Mouse (Mus musculus) cerebellum, adult 2 months (tissue): ENCODE data around the gene Sytl3. TPM values are rescaled to one million over a fixed set of nuclear protein-coding genes. Genes with fewer than 3 reads are reported as not detected.

Experiments
- DNase-seq, 2 experiments: peaks; one replicate each; pipeline ENCODE4 v3.0.0; 2021
- H3K27ac ChIP-seq: fragments of 200-500 bp; 2 replicates; pipeline ENCODE4 v1.5.1; 2012; ENCODE audit warnings: low read length, control low read depth, inconsistent platforms; ENCODE audit not compliant: insufficient read depth
- H3K27me3 ChIP-seq: fragments of 200-500 bp; 2 replicates; pipeline ENCODE4 v1.6.1; 2012; ENCODE audit warnings: inconsistent platforms, mild to moderate bottlenecking, low read length, moderate library complexity; ENCODE audit not compliant: control insufficient read depth, insufficient read depth
- H3K4me1 ChIP-seq: fragments of 200-500 bp; 2 replicates; pipeline ENCODE4 v1.6.1; 2011; ENCODE audit warnings: low read length; ENCODE audit not compliant: control insufficient read depth, insufficient read depth
- H3K4me3 ChIP-seq: fragments of 200-500 bp; replicated peaks from 2 replicates; pipeline ENCODE3; 2011; ENCODE audit warnings: mild to moderate bottlenecking, low read depth, low read length, control low read depth; ENCODE audit not compliant: insufficient read depth
- CTCF ChIP-seq: fragments of 200-500 bp; IDR thresholded peaks from 2 replicates; pipeline ENCODE4 v1.5.1; 2011; ENCODE audit warnings: low read depth, mild to moderate bottlenecking, control low read depth, low read length, moderate library complexity, borderline replicate concordance; ENCODE audit not compliant: insufficient read depth
- POLR2A ChIP-seq: fragments of 200-500 bp; IDR thresholded peaks from 2 replicates; pipeline ENCODE4 v1.6.1; 2011; ENCODE audit warnings: low read length, control low read depth, borderline replicate concordance; ENCODE audit not compliant: insufficient read depth
- WGBS: fragments of 180-500 bp; shearing (Covaris S2); methylation state at CpG from one replicate; pipeline ENCODE4 v1.1.7; 2018; 5-methylcytosine and 5-hydroxymethylcytosine counted together
- polyA plus RNA-seq: library from polyadenylated mRNA; depleted of rRNA; stranded (reverse); fragments of >200 nt; gene quantifications from 2 replicates; pipeline ENCODE4 v1.2.3, GENCODE M21; 2012

Gene Sytl3
- polyA plus RNA-seq, 1 experiment, result 0.21 TPM

DNA sequence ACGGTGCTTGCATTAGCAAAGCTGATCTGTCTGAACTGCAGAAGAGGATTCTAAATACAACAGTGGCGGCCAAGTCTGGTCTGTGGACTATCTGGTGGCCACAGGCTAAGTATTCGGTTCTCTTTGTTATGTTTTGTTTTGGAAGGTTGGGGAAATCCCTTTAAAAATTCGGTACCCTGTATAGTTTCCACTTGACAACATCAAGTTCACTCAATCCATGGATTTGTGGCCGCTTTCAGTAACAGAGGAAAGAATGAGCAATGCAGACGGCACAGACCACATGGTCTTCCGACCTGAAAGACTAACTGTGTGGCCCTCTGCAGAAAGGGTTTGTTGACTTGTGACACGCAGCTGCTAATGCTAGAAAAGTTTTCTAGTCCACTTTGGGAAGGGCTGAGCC, 100.0 kb downstream of the Sytl3 start:
- WGBS, result 88% methylated on average over 8 of the region's 8 CpGs
- no peak for DNase-seq
- no peak for TF ChIP-seq CTCF
- no peak for TF ChIP-seq POLR2A
- Histone ChIP-seq H3K27ac (no peak overlapping the region), H3K27me3 (no peaks in the 10 kb centered on the region), H3K4me1 (no peaks in the 10 kb centered on the region), H3K4me3 (no peak overlapping the region)

DNA sequence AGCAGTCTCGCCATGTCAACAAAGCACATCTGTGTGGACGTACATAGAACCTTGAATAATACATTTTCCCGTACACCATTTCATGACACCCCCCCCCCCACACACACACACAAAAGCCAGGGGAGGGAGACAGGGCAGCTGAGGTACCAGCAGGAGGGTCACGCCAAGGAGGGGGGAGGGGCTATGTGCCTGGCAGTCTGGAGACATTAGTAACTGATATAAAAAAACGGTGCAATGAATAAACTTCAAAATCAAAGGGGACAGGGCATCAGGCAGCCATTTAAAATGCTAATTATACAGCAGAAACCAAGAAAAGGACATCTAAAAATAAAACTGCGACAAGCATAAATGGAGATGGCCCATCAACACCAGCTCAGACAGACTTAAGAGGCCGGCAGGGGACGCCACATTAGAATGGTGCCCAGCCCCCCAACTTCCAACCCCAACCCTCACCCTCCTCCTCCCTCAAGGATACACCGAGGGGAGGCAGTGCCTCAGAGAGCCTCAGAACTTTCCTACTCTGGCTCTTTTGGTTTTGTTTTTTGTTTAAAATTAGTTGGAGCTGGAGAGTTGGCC, 100.9 kb downstream of the Sytl3 start:
- TF ChIP-seq CTCF, result no peak
- no peak for TF ChIP-seq POLR2A
- Histone ChIP-seq H3K4me3 (no peak overlapping the region), H3K4me1 (no peaks in the 10 kb centered on the region), H3K27ac (no peak overlapping the region), H3K27me3 (no peaks in the 10 kb centered on the region)
- 45% methylated on average over 9 of the region's 9 CpGs for WGBS
- no peak for DNase-seq

- TF ChIP-seq POLR2A, result no peak
- no peak for TF ChIP-seq CTCF
- DNase-seq, result no peak
- H3K27ac ChIP-seq, result no peak overlapping the region
- 61% methylated on average over 7 of the region's 7 CpGs for WGBS
- no peaks in the 10 kb centered on the region for H3K27me3 ChIP-seq
- no peaks in the 10 kb centered on the region for H3K4me1 ChIP-seq
- no peak overlapping the region for H3K4me3 ChIP-seq
Observed at GRCm38 (mm10) chr17:6763513-6764226, 104.8 kb downstream of the Sytl3 start.

GRCm38 (mm10) chr17:6764227-6764593, 105.3 kb downstream of the Sytl3 start:
- no peak overlapping the region for H3K27ac ChIP-seq
- no peaks in the 10 kb centered on the region for H3K27me3 ChIP-seq
- H3K4me1 ChIP-seq, result no peaks in the 10 kb centered on the region
- no peak for TF ChIP-seq POLR2A
- TF ChIP-seq CTCF, result no peak
- H3K4me3 ChIP-seq, result no peak overlapping the region
- WGBS, result 87% methylated on average over 7 of the region's 7 CpGs
- DNase-seq, result no peak

GRCm38 (mm10) chr17:6764730-6765129, 105.8 kb downstream of the Sytl3 start:
- H3K27me3 ChIP-seq, result no peaks in the 10 kb centered on the region
- DNase-seq, result no peak
- no peak overlapping the region for H3K27ac ChIP-seq
- TF ChIP-seq CTCF, result no peak
- no peak for TF ChIP-seq POLR2A
- peaks cover 4% of the 10 kb centered on the region; the same call in 1 of the 2 replicates for H3K4me1 ChIP-seq
- 86% methylated on average over 4 of the region's 4 CpGs for WGBS
- H3K4me3 ChIP-seq, result no peak overlapping the region

- Histone ChIP-seq H3K4me1 (peaks cover 4% of the 10 kb centered on the region; the same call in 1 of the 2 replicates), H3K27me3 (no peaks in the 10 kb centered on the region), H3K4me3 (no peak overlapping the region), H3K27ac (no peak overlapping the region)
- no peak for TF ChIP-seq POLR2A
- TF ChIP-seq CTCF, result no peak
- 78% methylated on average over 2 of the region's 2 CpGs for WGBS
- DNase-seq, result no peak
Observed at GRCm38 (mm10) chr17:6765886-6766285, 107.0 kb downstream of the Sytl3 start.

GRCm38 (mm10) chr17:6766823-6767222, 107.9 kb downstream of the Sytl3 start:
- Histone ChIP-seq H3K27me3 (no peaks in the 10 kb centered on the region), H3K4me1 (peaks cover 4% of the 10 kb centered on the region; the same call in 1 of the 2 replicates), H3K27ac (no peak overlapping the region), H3K4me3 (no peak overlapping the region)
- WGBS, result 94% methylated on average over 4 of the region's 4 CpGs
- TF ChIP-seq POLR2A (no peak), CTCF (no peak)
- no peak for DNase-seq

DNA sequence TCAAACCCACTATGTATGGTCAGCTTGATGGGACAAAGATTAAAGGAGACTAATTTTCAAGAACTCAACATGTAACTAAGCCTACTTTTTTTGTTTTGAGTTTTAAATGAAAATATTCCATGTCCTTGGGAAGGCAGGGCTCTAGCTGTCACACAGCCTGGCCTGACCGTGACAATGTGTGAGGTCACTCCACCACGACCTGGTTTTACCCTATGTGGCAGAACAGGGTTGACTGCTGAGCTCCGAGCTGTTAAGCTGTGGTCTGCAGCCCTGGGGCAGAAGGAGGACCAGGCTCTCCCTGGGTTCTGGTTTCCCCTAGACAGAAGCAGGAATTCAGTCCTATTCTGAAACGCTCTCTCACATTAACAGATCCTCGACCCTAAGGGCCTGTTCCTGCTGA, 108.9 kb downstream of the Sytl3 start:
- H3K27ac ChIP-seq, result no peak overlapping the region

More for the DNA sequence above, 108.9 kb downstream of the Sytl3 start:
- 77% methylated on average over 5 of the region's 5 CpGs for WGBS
- H3K4me1 ChIP-seq, result peaks cover 4% of the 10 kb centered on the region; the same call in 1 of the 2 replicates
- DNase-seq, result no peak
- TF ChIP-seq POLR2A, result no peak
- no peak for TF ChIP-seq CTCF
- H3K4me3 ChIP-seq, result no peak overlapping the region
- H3K27me3 ChIP-seq, result no peaks in the 10 kb centered on the region
